Mouse (Mus musculus) A20 (cell line): ENCODE data around the gene Ndufs2.
A peak's percentile ranks its signal among the peaks of the same experiment; 100 is the strongest.
"Not testable (repeated sequence)": the region's sequence is repeated elsewhere in the genome, so short reads cannot be mapped to it uniquely, and the experiment has no call there.

Source experiments
- DNase-seq: peaks from one replicate; pipeline ENCODE4 v3.0.0-alpha.2; 2011; ENCODE audit warnings: low read depth, low spot score

Ndufs2 gene

GRCm38 (mm10) chr1:171256095-171256818, 5.1 kb upstream of the Ndufs2 start:
- DNase-seq: no peak

DNA sequence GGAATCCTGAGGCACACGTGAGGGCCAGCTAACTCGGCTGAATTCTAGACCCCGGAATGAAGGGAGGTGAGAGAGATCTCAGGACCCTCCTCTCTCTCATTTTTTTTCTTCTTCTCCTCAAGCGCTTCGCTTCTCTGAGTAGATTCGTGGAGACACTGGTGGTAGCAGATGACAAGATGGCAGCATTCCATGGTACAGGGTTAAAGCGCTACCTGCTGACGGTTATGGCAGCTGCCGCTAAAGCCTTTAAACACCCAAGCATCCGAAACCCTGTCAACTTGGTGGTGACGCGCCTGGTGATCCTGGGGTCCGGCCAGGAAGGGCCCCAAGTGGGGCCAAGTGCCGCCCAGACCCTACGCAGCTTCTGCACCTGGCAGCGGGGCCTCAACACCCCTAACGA, 1.2 kb upstream of the Ndufs2 start:
- no peak for DNase-seq

DNA sequence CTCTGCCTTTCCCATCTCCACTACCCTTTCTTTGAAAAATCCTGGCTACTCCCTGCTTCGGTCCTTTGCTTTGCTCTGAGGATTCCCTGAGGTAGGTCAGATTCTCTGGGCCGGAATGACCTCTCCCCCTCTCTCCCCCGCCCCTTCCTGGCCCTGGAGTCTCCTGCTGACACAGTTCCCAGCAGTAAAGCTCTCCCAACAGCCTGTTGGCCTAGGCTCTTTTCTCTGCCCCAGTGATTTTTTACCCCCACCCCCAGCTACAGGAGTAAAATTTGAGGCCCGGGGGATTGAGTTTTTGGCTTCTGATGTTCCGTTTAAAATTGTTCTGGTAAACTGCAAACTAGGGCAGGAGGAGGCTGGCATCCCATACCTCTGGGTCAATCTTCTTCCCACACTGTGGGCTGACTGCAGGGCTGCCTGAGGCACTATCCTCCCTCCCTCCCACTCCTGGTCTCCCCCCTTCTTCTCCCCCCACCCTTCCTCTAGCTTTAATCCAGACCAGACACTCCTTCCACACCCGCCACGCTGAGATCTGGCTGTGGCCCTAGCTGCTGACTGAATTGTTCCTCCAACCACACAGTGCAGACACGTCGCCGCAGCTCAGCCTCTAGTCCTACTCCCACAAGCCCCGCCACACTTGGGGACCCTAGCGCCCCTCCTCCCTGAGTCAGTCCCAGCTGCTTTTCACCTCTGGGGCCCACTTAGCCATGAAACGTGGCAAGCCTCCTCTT, 571 bp upstream of the Ndufs2 start:
- DNase-seq: no peak

- no peak for DNase-seq
These were observed 1.1 kb downstream of the Ndufs2 start, which contains the start of gene Adamts4 for GRCm38 (mm10) chr1:171249913-171250600. Gene Adamts4, plus strand, starts transcription at chr1:171250421.

DNA sequence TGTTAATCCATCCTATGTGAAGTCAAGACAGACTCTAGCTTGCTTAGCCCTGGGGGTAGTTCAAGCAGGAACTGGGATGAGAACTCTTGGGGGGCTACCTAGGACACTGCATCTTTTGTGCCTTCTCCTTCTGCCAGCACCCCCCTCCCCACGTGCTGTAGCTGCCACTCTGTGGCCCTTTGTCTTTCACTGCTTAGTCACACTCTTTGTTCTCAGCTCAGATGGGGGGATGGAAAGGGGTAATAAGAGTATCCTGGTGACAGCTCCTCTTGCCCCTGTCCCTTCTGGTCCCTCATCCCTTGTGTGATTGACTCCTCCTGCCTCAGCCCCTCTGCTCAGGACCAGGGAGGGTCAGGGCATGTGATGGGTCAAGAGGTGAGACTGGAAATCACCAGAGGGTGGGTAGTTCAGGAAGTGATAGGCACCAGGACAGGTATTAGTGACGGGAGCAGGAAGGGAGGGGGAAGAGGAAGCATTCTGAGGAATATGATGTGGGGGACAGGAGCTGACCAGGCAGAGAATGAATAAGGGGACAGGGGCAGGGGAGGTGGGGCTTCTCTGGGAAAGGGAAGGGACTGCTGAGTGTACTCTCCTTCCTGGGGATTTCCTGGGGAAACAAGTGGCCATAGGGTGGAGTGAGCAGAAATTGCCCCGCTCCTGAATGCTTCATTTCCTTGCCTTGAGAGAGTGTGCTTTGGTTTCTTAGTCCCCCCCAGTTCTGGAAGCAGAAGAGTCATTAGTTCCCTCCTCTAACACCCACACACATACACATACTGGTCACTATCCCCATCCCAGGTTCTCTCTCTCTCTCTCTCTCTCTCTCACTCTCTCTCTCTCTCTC, 2.6 kb downstream of the Ndufs2 start:
- no peak for DNase-seq

GRCm38 (mm10) chr1:171247916-171248315, 3.3 kb downstream of the Ndufs2 start:
- no peak for DNase-seq

GRCm38 (mm10) chr1:171247453-171247841, 3.7 kb downstream of the Ndufs2 start:
- DNase-seq: no peak

- DNase-seq: peak; percentile 96
These were observed 4.3 kb downstream of the Ndufs2 start for GRCm38 (mm10) chr1:171246709-171247452.

DNA sequence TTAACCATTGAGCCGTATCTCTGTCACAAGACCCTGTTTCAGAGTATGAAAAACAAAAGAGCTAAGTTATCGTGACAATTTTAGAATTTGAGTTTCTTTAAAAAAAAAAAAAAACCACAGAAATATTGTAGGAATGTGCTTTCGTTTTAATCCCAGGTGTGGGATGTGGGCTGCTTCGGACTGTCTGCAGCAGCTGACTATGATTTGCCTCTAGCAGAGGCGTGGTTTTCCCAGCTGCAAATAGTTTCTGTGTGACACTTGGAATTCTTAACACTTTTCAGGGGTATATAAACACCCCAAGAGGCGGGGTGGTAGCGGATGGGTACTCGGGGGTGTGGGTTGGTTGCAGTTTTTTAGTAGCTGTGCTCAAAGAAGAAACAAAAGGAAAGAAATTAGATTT, 5.8 kb downstream of the Ndufs2 start:
- no peak for DNase-seq

DNA sequence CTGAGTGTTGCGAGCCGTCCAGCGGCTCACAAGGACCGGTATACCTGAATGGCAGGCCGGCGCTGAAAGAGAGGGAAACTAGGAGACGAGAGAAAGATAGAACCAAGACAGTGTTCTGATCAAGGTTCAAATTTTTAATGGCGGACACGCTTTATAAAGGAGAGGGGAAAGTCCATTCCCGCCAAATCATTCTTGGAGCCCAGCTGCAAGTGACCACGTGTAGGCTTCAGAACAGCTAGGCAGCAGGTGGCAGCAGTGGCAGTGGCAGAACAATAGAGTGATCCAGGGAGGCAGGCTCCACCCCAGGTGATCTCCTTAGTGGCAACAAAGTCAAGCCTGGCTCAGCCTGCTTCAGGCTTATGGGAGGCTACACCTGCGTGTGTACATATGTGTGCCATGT, 9.2 kb downstream of the Ndufs2 start:
- DNase-seq: not testable (repeated sequence)

DNA sequence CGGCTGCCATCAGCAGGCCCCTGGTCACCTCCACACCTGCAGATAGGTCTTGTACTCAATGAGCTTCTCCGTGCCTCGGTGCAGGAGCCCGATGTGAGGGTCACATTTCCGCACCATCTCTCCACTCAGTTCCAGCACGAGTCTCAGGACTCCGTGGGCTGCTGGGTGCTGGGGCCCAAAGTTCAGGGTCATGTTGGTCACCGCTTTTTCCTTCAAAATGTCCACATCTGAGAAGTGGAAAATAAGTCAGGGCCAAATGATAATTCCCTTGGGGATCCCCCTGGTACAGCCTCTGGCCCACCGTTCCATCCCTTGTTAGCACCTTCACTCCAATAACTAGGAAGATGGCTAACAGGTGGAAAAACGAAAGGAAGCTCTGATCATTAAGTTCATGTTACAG, 10.3 kb downstream of the Ndufs2 start:
- DNase-seq: no peak

GRCm38 (mm10) chr1:171239992-171240744, 11.0 kb downstream of the Ndufs2 start:
- no peak for DNase-seq

GRCm38 (mm10) chr1:171238463-171238862, 12.7 kb downstream of the Ndufs2 start:
- DNase-seq: peak; percentile 42

DNA sequence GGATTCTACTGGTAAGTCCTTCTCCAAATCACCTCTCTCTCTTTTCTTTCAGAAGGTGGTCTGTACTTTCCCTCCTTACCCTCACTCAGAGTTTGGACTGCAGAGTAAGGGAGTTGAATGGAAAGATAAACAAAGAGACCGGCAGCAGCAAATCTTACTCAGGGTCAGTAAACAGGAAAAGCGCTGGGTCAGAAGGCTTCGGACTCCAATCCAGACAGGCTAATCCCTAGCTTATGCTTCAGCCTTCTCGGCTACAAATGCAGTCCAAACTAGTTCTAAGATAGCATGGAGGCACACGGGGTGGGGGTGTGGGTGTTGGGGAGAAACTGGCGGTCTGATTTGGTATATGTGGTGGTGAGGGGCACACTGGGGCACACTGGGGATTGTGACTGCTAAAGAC, 13.8 kb downstream of the Ndufs2 start:
- no peak for DNase-seq

DNA sequence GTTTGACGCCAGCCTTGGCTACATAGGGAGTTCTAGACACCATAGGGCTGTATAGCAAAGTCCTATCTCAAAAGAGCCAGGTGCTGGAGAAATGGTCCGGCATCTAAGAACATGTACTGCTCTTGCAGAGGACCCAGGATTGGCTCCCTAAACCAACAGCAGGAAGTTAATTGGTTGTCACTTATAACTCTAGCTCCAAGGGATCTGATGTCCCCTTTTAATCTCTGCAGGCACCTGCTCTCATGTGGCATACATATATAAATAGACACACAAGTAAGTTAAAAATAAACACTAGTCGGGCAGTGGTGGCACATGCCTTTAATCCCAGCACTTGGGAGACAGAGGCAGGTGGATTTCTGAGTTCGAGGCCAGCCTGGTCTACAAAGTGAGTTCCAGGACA, 15.4 kb downstream of the Ndufs2 start:
- no peak for DNase-seq

DNA sequence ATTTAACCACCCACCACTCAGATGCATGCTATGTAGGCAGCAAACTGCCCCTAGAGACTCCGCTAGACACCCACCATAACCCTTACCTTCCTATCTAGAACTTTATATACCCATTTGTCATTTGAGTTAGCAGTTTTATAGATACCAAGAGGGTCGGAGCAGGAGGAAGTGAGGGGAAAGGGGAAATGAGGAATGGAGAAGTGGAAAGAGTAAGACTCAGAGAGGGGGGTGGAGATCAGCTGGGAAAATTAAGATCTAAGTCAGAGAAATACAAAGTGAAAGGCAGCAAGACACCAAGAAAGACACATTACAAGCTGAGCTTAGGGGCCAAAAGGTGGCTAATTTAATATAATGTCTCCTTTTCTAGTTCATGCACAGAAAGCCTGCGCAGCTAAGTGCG, 16.6 kb downstream of the Ndufs2 start:
- DNase-seq: no peak

GRCm38 (mm10) chr1:171234126-171234525, 17.1 kb downstream of the Ndufs2 start, which contains the start of gene Fcer1g:
Gene Fcer1g, minus strand, starts transcription at chr1:171234365.
- no peak for DNase-seq

- DNase-seq: no peak
These were observed 18.1 kb downstream of the Ndufs2 start for GRCm38 (mm10) chr1:171232800-171233730.

- no peak for DNase-seq
These were observed 18.8 kb downstream of the Ndufs2 start for GRCm38 (mm10) chr1:171232348-171232747.
